Mouse (Mus musculus) C2C12 (cell line): ENCODE measurements around the gene Igsf11.

Experiments used
- CTCF ChIP-seq: IDR thresholded peaks from one replicate; pipeline ENCODE4 v1.5.1; 2011; ENCODE audit not compliant: control insufficient read depth, insufficient read depth, insufficient read length
- FOSL1 ChIP-seq: IDR thresholded peaks from one replicate; pipeline ENCODE4 v1.8.0; 2011; ENCODE audit warnings: mild to moderate bottlenecking, low read length; ENCODE audit not compliant: poor library complexity, insufficient read depth, severe bottlenecking
- MAX ChIP-seq: IDR thresholded peaks from one replicate; pipeline ENCODE4 v1.6.1; 2011; ENCODE audit warnings: mild to moderate bottlenecking, control low read depth
- MYOD1 ChIP-seq: IDR thresholded peaks from one replicate; pipeline ENCODE4 v1.6.1; 2011; ENCODE audit warnings: low read depth; ENCODE audit not compliant: control insufficient read depth, insufficient read length

- no peak for TF ChIP-seq CTCF
- no peak for TF ChIP-seq MYOD1
- TF ChIP-seq FOSL1: no peak
- TF ChIP-seq MAX: no peak
Measured at GRCm38 (mm10) chr16:38898816-38899425, 6.5 kb downstream of the Igsf11 start.
